Mouse (Mus musculus) embryonic fibroblast, embryonic 13.5 days (primary cell): ENCODE data around the gene Megf9.

ENCODE experiments used
- CTCF ChIP-seq: IDR thresholded peaks from 2 replicates; pipeline ENCODE4 v1.5.1; 2011; ENCODE audit warnings: mild to moderate bottlenecking, control low read depth, low read length, moderate library complexity, borderline replicate concordance; ENCODE audit not compliant: insufficient read depth
- POLR2A ChIP-seq: IDR thresholded peaks from 2 replicates; pipeline ENCODE4 v1.6.1; 2011; ENCODE audit warnings: low read depth, mild to moderate bottlenecking, control low read depth, low read length, moderate library complexity

DNA sequence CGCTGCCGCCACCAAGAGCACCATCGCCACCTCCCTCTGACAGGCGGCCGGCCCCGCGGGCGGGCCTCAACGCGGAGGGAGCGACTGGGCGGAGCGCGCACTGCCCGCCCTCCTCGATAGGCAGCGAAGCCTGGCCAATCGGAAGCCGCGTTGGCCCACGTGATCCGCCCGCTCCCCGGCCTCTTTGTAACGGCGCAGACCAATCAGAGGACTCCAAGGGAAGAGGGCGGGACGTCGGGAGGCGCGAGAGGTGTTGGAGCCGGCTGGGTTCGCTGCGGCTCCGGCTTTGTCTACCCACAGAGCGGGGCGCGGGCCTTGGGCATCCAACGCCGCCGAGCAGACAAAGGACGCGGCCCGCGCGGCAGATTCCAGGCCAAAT is at the start of gene Megf9:
- TF ChIP-seq CTCF (no peak), POLR2A (peak; percentile 74)
